Mouse (Mus musculus): ENCODE measurements around the gene Srpx. TPM values are rescaled to one million over a fixed set of nuclear protein-coding genes. Genes with fewer than 3 reads are reported as not detected.

The Srpx gene
- polyA plus RNA-seq (2017; shearing (Covaris generic)), result not detected

GRCm38 (mm10) chrX:10117065-10117719 is at the start of gene Srpx:
TSS of gene Srpx (minus strand) at chrX:10117709.

Other genes with a start within 250 kb of the Srpx start
- not detected for gene Sytl5, start 232.1 kb downstream of the Srpx start, polyA plus RNA-seq (2017; shearing (Covaris generic))
- 1.7 TPM for gene Rpgr, start 99.2 kb upstream of the Srpx start, polyA plus RNA-seq (2017; shearing (Covaris generic))
- gene Otc, start 134.6 kb upstream of the Srpx start, polyA plus RNA-seq (2017; shearing (Covaris generic)), result 0.15 TPM